Mouse (Mus musculus): Measurements from ENCODE around the gene Dmp1. TPM values are rescaled to one million over a fixed set of nuclear protein-coding genes. Genes with fewer than 3 reads are reported as not detected.

Dmp1 gene
- 0.40 and 0.60 TPM in 2 replicates for polyA plus RNA-seq (2014; fragmentation: Nextera tagmentation; extraction: Ambion mirVana)

- WGBS = 81% methylated on average over 5 of the region's 5 CpGs
- H3K4me1 ChIP-seq (replicated peaks; ENCODE audit: control insufficient read depth, insufficient read depth, low read length) = no peaks in the 10 kb centered on the region
- H3K4me2 ChIP-seq (replicated peaks; ENCODE audit: low read depth, low read length) = no peak within 1 kb of the TSS
- H3K27ac ChIP-seq (ENCODE audit: low read depth, low read length) = no peak within 1 kb of the TSS
- no peak within 1 kb of the TSS for H3K4me3 ChIP-seq (ENCODE audit: low read depth, low read length)
- H3K36me3 ChIP-seq (ENCODE audit: control insufficient read depth, insufficient read depth, low read length) = no peaks in the 10 kb centered on the region
- no peaks in the 10 kb centered on the region for H3K9me3 ChIP-seq (ENCODE audit: control insufficient read depth, low read length)
- no peak for DNase-seq (ENCODE audit: low spot score)
- H3K9ac ChIP-seq (ENCODE audit: low read depth, low read length) = no peak within 1 kb of the TSS
- no peak for ATAC-seq (ENCODE audit: low FRiP score)
- no peaks in the 10 kb centered on the region for H3K27me3 ChIP-seq (ENCODE audit: control insufficient read depth, insufficient read depth, low read length)
Observed at GRCm38 (mm10) chr5:104202351-104202750, at the start of gene Dmp1. Gene Dmp1, plus strand, starts transcription at chr5:104202613.

- H3K4me1 ChIP-seq (replicated peaks; ENCODE audit: control insufficient read depth, insufficient read depth, low read length) = no peaks in the 10 kb centered on the region
- DNase-seq (ENCODE audit: low spot score) (no peak), ATAC-seq (ENCODE audit: low FRiP score) (no peak)
- H3K9ac ChIP-seq (ENCODE audit: low read depth, low read length) = no peak overlapping the region
- H3K4me3 ChIP-seq (ENCODE audit: low read depth, low read length) = no peak overlapping the region
- no peaks in the 10 kb centered on the region for H3K36me3 ChIP-seq (ENCODE audit: control insufficient read depth, insufficient read depth, low read length)
- no peak overlapping the region for H3K4me2 ChIP-seq (replicated peaks; ENCODE audit: low read depth, low read length)
- no peak overlapping the region for H3K27ac ChIP-seq (ENCODE audit: low read depth, low read length)
- WGBS = 95% methylated on average over 7 of the region's 7 CpGs
- H3K27me3 ChIP-seq (ENCODE audit: control insufficient read depth, insufficient read depth, low read length) = no peaks in the 10 kb centered on the region
- H3K9me3 ChIP-seq (ENCODE audit: control insufficient read depth, low read length) = no peaks in the 10 kb centered on the region
Observed at GRCm38 (mm10) chr5:104157701-104158100, 44.7 kb upstream of the Dmp1 start.

- WGBS = 91% methylated on average over 7 of the region's 7 CpGs
- H3K4me2 ChIP-seq (replicated peaks; ENCODE audit: low read depth, low read length) = no peak overlapping the region
- no peaks in the 10 kb centered on the region for H3K4me1 ChIP-seq (replicated peaks; ENCODE audit: control insufficient read depth, insufficient read depth, low read length)
- H3K36me3 ChIP-seq (ENCODE audit: control insufficient read depth, insufficient read depth, low read length) = no peaks in the 10 kb centered on the region
- H3K27me3 ChIP-seq (ENCODE audit: control insufficient read depth, insufficient read depth, low read length) = no peaks in the 10 kb centered on the region
- no peak overlapping the region for H3K4me3 ChIP-seq (ENCODE audit: low read depth, low read length)
- no peak for ATAC-seq (ENCODE audit: low FRiP score)
- H3K27ac ChIP-seq (ENCODE audit: low read depth, low read length) = no peak overlapping the region
- no peak overlapping the region for H3K9ac ChIP-seq (ENCODE audit: low read depth, low read length)
- no peak for DNase-seq (ENCODE audit: low spot score)
- H3K9me3 ChIP-seq (ENCODE audit: control insufficient read depth, low read length) = no peaks in the 10 kb centered on the region
Observed at GRCm38 (mm10) chr5:104158332-104159052, 43.9 kb upstream of the Dmp1 start.

GRCm38 (mm10) chr5:104160581-104160980, 41.8 kb upstream of the Dmp1 start:
- no peak overlapping the region for H3K4me2 ChIP-seq (replicated peaks; ENCODE audit: low read depth, low read length)
- WGBS = 70% methylated on average over 3 of the region's 3 CpGs

GRCm38 (mm10) chr5:104161390-104161789, 41.0 kb upstream of the Dmp1 start:
- ATAC-seq (ENCODE audit: low FRiP score) = no peak
- no peaks in the 10 kb centered on the region for H3K4me1 ChIP-seq (replicated peaks; ENCODE audit: control insufficient read depth, insufficient read depth, low read length)
- H3K9me3 ChIP-seq (ENCODE audit: control insufficient read depth, low read length) = no peaks in the 10 kb centered on the region
- no peaks in the 10 kb centered on the region for H3K36me3 ChIP-seq (ENCODE audit: control insufficient read depth, insufficient read depth, low read length)
- no peak overlapping the region for H3K9ac ChIP-seq (ENCODE audit: low read depth, low read length)
- H3K27ac ChIP-seq (ENCODE audit: low read depth, low read length) = no peak overlapping the region
- H3K4me3 ChIP-seq (ENCODE audit: low read depth, low read length) = no peak overlapping the region
- no peaks in the 10 kb centered on the region for H3K27me3 ChIP-seq (ENCODE audit: control insufficient read depth, insufficient read depth, low read length)
- 87% methylated on average over 1 of the region's 1 CpGs for WGBS
- H3K4me2 ChIP-seq (replicated peaks; ENCODE audit: low read depth, low read length) = no peak overlapping the region
- no peak for DNase-seq (ENCODE audit: low spot score)

More at GRCm38 (mm10) chr5:104160581-104160980, 41.8 kb upstream of the Dmp1 start:
- Histone ChIP-seq H3K27me3 (ENCODE audit: control insufficient read depth, insufficient read depth, low read length) (no peaks in the 10 kb centered on the region), H3K4me1 (replicated peaks; ENCODE audit: control insufficient read depth, insufficient read depth, low read length) (no peaks in the 10 kb centered on the region), H3K27ac (ENCODE audit: low read depth, low read length) (no peak overlapping the region), H3K9me3 (ENCODE audit: control insufficient read depth, low read length) (no peaks in the 10 kb centered on the region), H3K9ac (ENCODE audit: low read depth, low read length) (no peak overlapping the region), H3K4me3 (ENCODE audit: low read depth, low read length) (no peak overlapping the region), H3K36me3 (ENCODE audit: control insufficient read depth, insufficient read depth, low read length) (no peaks in the 10 kb centered on the region)
- ATAC-seq (ENCODE audit: low FRiP score) (no peak), DNase-seq (ENCODE audit: low spot score) (no peak)

- no peaks in the 10 kb centered on the region for H3K9me3 ChIP-seq (ENCODE audit: control insufficient read depth, low read length)
- DNase-seq (ENCODE audit: low spot score) = no peak
- H3K4me1 ChIP-seq (replicated peaks; ENCODE audit: control insufficient read depth, insufficient read depth, low read length) = no peaks in the 10 kb centered on the region
- H3K9ac ChIP-seq (ENCODE audit: low read depth, low read length) = no peak overlapping the region
- H3K27ac ChIP-seq (ENCODE audit: low read depth, low read length) = no peak overlapping the region
- no peak for ATAC-seq (ENCODE audit: low FRiP score)
- no peaks in the 10 kb centered on the region for H3K27me3 ChIP-seq (ENCODE audit: control insufficient read depth, insufficient read depth, low read length)
- H3K4me3 ChIP-seq (ENCODE audit: low read depth, low read length) = no peak overlapping the region
- H3K36me3 ChIP-seq (ENCODE audit: control insufficient read depth, insufficient read depth, low read length) = no peaks in the 10 kb centered on the region
- WGBS = 69% methylated on average over 4 of the region's 4 CpGs
- H3K4me2 ChIP-seq (replicated peaks; ENCODE audit: low read depth, low read length) = no peak overlapping the region
Observed at GRCm38 (mm10) chr5:104163536-104163935, 38.9 kb upstream of the Dmp1 start.

GRCm38 (mm10) chr5:104170412-104170811, 32.0 kb upstream of the Dmp1 start, which contains the start of gene Dspp:
Gene Dspp, plus strand, starts transcription at chr5:104170712.
- DNase-seq (ENCODE audit: low spot score) (no peak), ATAC-seq (ENCODE audit: low FRiP score) (no peak)
- H3K4me2 ChIP-seq (replicated peaks; ENCODE audit: low read depth, low read length) = no peak within 1 kb of the TSS
- 86% methylated on average over 7 of the region's 7 CpGs for WGBS
- no peaks in the 10 kb centered on the region for H3K36me3 ChIP-seq (ENCODE audit: control insufficient read depth, insufficient read depth, low read length)
- H3K9me3 ChIP-seq (ENCODE audit: control insufficient read depth, low read length) = no peaks in the 10 kb centered on the region
- no peak within 1 kb of the TSS for H3K9ac ChIP-seq (ENCODE audit: low read depth, low read length)
- H3K4me1 ChIP-seq (replicated peaks; ENCODE audit: control insufficient read depth, insufficient read depth, low read length) = no peaks in the 10 kb centered on the region
- no peak within 1 kb of the TSS for H3K27ac ChIP-seq (ENCODE audit: low read depth, low read length)
- no peak within 1 kb of the TSS for H3K4me3 ChIP-seq (ENCODE audit: low read depth, low read length)
- H3K27me3 ChIP-seq (ENCODE audit: control insufficient read depth, insufficient read depth, low read length) = no peaks in the 10 kb centered on the region

- ATAC-seq (ENCODE audit: low FRiP score) = no peak
- WGBS = 82% methylated on average over 6 of the region's 6 CpGs
- no peak overlapping the region for H3K4me3 ChIP-seq (ENCODE audit: low read depth, low read length)
Observed at GRCm38 (mm10) chr5:104173094-104173493, 29.3 kb upstream of the Dmp1 start.

GRCm38 (mm10) chr5:104183743-104184142, 18.7 kb upstream of the Dmp1 start:
- H3K36me3 ChIP-seq (ENCODE audit: control insufficient read depth, insufficient read depth, low read length) = no peaks in the 10 kb centered on the region
- H3K27me3 ChIP-seq (ENCODE audit: control insufficient read depth, insufficient read depth, low read length) = no peaks in the 10 kb centered on the region
- DNase-seq (ENCODE audit: low spot score) = no peak
- no peaks in the 10 kb centered on the region for H3K4me1 ChIP-seq (replicated peaks; ENCODE audit: control insufficient read depth, insufficient read depth, low read length)
- H3K9me3 ChIP-seq (ENCODE audit: control insufficient read depth, low read length) = no peaks in the 10 kb centered on the region
- 83% methylated on average over 1 of the region's 1 CpGs for WGBS
- ATAC-seq (ENCODE audit: low FRiP score) = no peak
- no peak overlapping the region for H3K27ac ChIP-seq (ENCODE audit: low read depth, low read length)
- no peak overlapping the region for H3K4me3 ChIP-seq (ENCODE audit: low read depth, low read length)
- no peak overlapping the region for H3K4me2 ChIP-seq (replicated peaks; ENCODE audit: low read depth, low read length)
- H3K9ac ChIP-seq (ENCODE audit: low read depth, low read length) = no peak overlapping the region

More at GRCm38 (mm10) chr5:104173094-104173493, 29.3 kb upstream of the Dmp1 start:
- no peaks in the 10 kb centered on the region for H3K27me3 ChIP-seq (ENCODE audit: control insufficient read depth, insufficient read depth, low read length)
- H3K27ac ChIP-seq (ENCODE audit: low read depth, low read length) = no peak overlapping the region
- no peaks in the 10 kb centered on the region for H3K9me3 ChIP-seq (ENCODE audit: control insufficient read depth, low read length)
- no peaks in the 10 kb centered on the region for H3K36me3 ChIP-seq (ENCODE audit: control insufficient read depth, insufficient read depth, low read length)
- no peaks in the 10 kb centered on the region for H3K4me1 ChIP-seq (replicated peaks; ENCODE audit: control insufficient read depth, insufficient read depth, low read length)
- no peak overlapping the region for H3K9ac ChIP-seq (ENCODE audit: low read depth, low read length)
- no peak overlapping the region for H3K4me2 ChIP-seq (replicated peaks; ENCODE audit: low read depth, low read length)
- no peak for DNase-seq (ENCODE audit: low spot score)
